Mouse (Mus musculus) large intestine, adult 2 months (tissue): ENCODE results near the gene Sec24d. TPM values are rescaled to one million over a fixed set of nuclear protein-coding genes. Genes with fewer than 3 reads are reported as not detected.
"Not testable (repeated sequence)": the region's sequence is repeated elsewhere in the genome, so short reads cannot be mapped to it uniquely, and the experiment has no call there.

Source experiments
- DNase-seq: peaks from one replicate; pipeline ENCODE4 v3.0.0-alpha.2; 2012; ENCODE audit warnings: low read depth, low spot score
- WGBS: fragments of 180-500 bp; shearing (Covaris S2); methylation state at CpG from one replicate; pipeline ENCODE4 v1.1.7; 2018; 5-methylcytosine and 5-hydroxymethylcytosine counted together
- polyA plus RNA-seq: library from polyadenylated mRNA; depleted of rRNA; stranded (reverse); fragments of >200 nt; gene quantifications from 2 replicates; pipeline ENCODE4 v1.2.3, GENCODE M21; 2012; rRNA removed

Gene Sec24d
- polyA plus RNA-seq, 1 experiment = 32.1 TPM

DNA sequence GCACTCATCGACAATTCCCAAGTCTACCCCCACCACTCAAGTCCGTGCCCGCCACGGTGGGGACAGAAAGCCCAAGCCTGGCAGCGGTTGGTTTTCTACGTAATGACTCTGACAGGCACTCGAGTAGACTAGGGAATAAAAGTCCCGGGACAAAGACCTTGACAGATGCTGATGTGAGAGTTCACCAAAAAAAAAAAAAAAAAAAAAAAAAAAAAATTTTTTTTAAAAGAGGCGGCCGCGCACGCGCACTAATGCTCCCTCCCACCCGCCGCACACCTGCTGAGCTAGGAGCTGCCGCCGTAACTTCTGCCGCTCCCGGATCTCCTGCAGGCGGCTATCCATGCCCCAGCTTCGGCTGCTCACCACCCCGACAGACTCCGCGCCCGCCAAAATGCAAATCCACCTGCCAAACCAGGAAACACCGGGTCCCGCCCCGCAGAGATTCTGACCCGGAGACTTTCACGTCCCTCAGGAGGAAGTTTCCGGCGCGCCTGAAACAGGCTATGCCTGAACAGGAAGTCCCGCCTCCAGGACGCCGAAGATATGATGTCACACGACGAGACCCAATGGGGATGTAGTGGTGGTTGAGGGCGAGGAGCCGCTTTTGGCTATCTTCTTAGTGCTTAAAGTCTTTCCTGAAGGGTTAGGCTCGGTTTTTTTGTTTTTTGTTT lies 118.4 kb downstream of the Sec24d start, which contains the start of gene Mettl14:
Gene Mettl14 (minus strand): TSS at position 623 of the 671 bp plus-strand sequence.
- WGBS = 0% methylated on average over 40 of the region's 41 CpGs
- DNase-seq = peak; percentile 97

GRCm38 (mm10) chr3:123386157-123386780 lies 119.0 kb downstream of the Sec24d start:
- WGBS = 10% methylated on average over 12 of the region's 12 CpGs
- DNase-seq = not testable (repeated sequence)

GRCm38 (mm10) chr3:123391180-123391579 lies 123.9 kb downstream of the Sec24d start:
- DNase-seq = no peak
- 72% methylated on average over 4 of the region's 4 CpGs for WGBS

DNA sequence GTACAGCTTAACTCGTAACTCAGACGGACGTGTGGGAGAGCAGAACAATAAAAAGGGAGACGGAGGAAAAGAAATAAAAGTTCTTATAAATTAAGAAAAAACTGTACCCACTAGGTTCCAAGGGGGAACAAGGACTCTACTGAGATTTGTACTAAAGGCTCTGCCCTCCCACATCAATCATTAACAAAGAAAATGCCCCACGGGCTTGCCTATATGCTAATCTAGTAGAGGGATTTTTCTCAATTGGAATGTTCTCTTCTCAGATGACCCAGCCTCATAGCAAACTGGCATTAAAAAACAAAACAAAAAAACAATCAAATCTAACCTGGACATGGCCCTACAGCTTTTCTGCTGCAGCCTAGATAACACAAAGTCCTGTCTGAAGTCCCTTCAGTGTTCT lies 128.4 kb downstream of the Sec24d start:
- no peak for DNase-seq
- WGBS = 65% methylated on average over 5 of the region's 5 CpGs

GRCm38 (mm10) chr3:123397562-123398481 lies 130.6 kb downstream of the Sec24d start:
- 80% methylated on average over 9 of the region's 9 CpGs for WGBS
- DNase-seq = no peak

GRCm38 (mm10) chr3:123404945-123405344 lies 137.7 kb downstream of the Sec24d start:
- WGBS = 58% methylated on average over 3 of the region's 3 CpGs
- no peak for DNase-seq

DNA sequence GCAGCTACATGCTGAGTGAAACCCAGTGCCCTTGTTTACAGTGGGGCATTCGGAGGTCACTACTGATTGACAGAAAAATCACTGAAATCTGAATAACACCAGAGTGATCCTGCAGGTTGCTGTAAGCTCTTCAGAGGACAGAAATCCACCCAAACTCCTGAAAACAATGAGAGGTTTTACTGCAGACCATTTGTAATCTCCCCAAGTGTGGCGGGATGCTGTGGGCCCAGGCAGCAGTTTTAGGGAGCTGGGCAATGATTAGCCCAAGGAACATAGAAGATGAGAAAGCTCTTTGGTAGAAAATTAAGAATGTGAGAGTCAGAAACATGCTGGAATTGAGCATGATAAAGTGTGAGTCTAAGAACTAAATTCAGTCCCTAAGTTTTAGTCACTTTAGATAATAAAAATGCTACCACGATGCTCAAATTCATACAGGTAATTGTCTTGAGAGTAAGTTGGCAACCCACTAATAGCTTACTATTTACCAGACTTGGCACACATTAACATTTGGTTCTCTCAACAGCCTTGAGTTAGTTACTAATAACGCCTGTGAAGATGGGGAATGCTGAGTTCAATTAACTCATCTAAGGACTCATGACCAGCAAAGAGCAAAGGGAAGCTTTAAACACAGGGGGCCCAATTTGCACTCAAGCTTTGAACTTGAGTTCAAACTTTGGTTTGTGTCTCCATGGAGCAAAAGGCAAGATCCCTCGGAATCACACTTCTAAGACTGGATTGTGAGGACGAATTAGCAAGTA lies 144.7 kb downstream of the Sec24d start:
- DNase-seq = no peak
- WGBS = 66% methylated on average over 6 of the region's 6 CpGs

DNA sequence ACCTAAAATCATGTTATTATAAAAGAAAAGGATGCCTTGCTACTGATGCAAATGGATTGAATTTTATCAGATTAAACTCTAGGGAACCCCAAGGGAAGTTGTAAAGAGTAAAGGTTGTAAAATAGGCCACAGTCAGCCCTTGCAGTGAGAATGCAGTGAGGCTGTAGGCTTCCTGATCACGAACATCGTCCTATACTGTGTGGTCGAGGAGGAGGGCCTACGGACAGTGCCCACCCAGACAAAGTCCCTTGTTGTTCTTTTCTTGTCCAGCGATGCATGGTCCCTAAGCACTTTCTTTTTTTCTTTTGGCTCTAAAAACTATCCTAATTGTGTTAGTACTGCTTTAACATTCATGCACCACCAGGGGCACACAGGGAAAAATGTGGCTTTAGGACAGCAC lies 145.9 kb downstream of the Sec24d start:
- 66% methylated on average over 5 of the region's 5 CpGs for WGBS
- no peak for DNase-seq

Other genes with a start within 250 kb of the Sec24d start
- gene Myoz2, start 232.4 kb upstream of the Sec24d start, polyA plus RNA-seq = not detected in 2 replicates
- 17.2 and 24.4 TPM in 2 replicates for gene Synpo2, start 31.3 kb upstream of the Sec24d start, polyA plus RNA-seq
- gene Mettl14, start 118.7 kb downstream of the Sec24d start, polyA plus RNA-seq = 3.1 and 4.1 TPM in 2 replicates
- 0.47 and 0.48 TPM in 2 replicates for gene Prss12, start 179.5 kb downstream of the Sec24d start, polyA plus RNA-seq